Mouse (Mus musculus) inflammation-experienced regulatory T-cells, adult 16 weeks (primary cell): ENCODE results near the gene Slc26a11. TPM values are rescaled to one million over a fixed set of nuclear protein-coding genes. Genes with fewer than 3 reads are reported as not detected.

Experiments
- polyA plus RNA-seq: library from polyadenylated mRNA; unstranded; fragments of 100-300 nt; shearing (Covaris generic); gene quantifications from one replicate; pipeline ENCODE4 v1.2.1, GENCODE M21; 2017

The Slc26a11 gene
- polyA plus RNA-seq = 21.9 TPM

GRCm38 (mm10) chr11:119355443-119356385 lies at the start of gene Slc26a11, which contains the start of gene Sgsh:
TSS of gene Slc26a11 (plus strand) at chr11:119355557.
TSS of gene Sgsh (minus strand) at chr11:119355536.

GRCm38 (mm10) chr11:119307658-119307867 lies 47.8 kb upstream of the Slc26a11 start, which contains the start of gene Card14:
TSS of gene Card14 (plus strand) at chr11:119307768.

GRCm38 (mm10) chr11:119392800-119393482 lies 37.6 kb downstream of the Slc26a11 start, which contains the start of gene Rnf213:
TSS of gene Rnf213 (plus strand) at chr11:119393100.

Other genes starting within 250 kb of the Slc26a11 start
- 0.67 TPM for gene Tbc1d16, start 127.1 kb upstream of the Slc26a11 start, polyA plus RNA-seq
- 3.0 TPM for gene Ccdc40, start 127.0 kb upstream of the Slc26a11 start, polyA plus RNA-seq
- 42.8 TPM for gene Gaa, start 87.7 kb upstream of the Slc26a11 start, polyA plus RNA-seq
- gene Eif4a3, start 55.5 kb upstream of the Slc26a11 start, polyA plus RNA-seq = 291 TPM
- not detected for gene Card14, start 47.8 kb upstream of the Slc26a11 start, polyA plus RNA-seq
- gene Sgsh, start within 50 bp of the Slc26a11 start, polyA plus RNA-seq = 18.6 TPM
- 19.8 TPM for gene Rnf213, start 37.5 kb downstream of the Slc26a11 start, polyA plus RNA-seq
- 27.5 TPM for gene Endov, start 135.8 kb downstream of the Slc26a11 start, polyA plus RNA-seq
- gene Nptx1, start 192.2 kb downstream of the Slc26a11 start, polyA plus RNA-seq = not detected
- 15.6 TPM for gene Rptor, start 247.3 kb downstream of the Slc26a11 start, polyA plus RNA-seq